Mouse (Mus musculus): ENCODE measurements around the gene Top2b. TPM values are rescaled to one million over a fixed set of nuclear protein-coding genes. Genes with fewer than 3 reads are reported as not detected.

The Top2b gene
- polyA plus RNA-seq, 1 experiment from 2014 or later, result 20.4 TPM

- no peak overlapping the region for H3K9ac ChIP-seq (ENCODE audit: low read depth, low read length)
- H3K4me2 ChIP-seq (ENCODE audit: low read depth, low read length), result no peak overlapping the region
- no peak overlapping the region for H3K27ac ChIP-seq (ENCODE audit: low read length)
- no peak for ATAC-seq
- H3K36me3 ChIP-seq (ENCODE audit: control insufficient read depth, insufficient read depth, low read length), result no peaks in the 10 kb centered on the region
- no peak overlapping the region for H3K4me3 ChIP-seq (ENCODE audit: low read length)
- no peaks in the 10 kb centered on the region for H3K4me1 ChIP-seq (ENCODE audit: control insufficient read depth, insufficient read depth, low read length)
- no peaks in the 10 kb centered on the region for H3K27me3 ChIP-seq (replicated peaks; ENCODE audit: control insufficient read depth, insufficient read depth, low read length)
- H3K9me3 ChIP-seq (ENCODE audit: control insufficient read depth, low read length), result no peaks in the 10 kb centered on the region
- 88% methylated on average over 4 of the region's 4 CpGs for WGBS
Measured at GRCm38 (mm10) chr14:16437386-16437785, 72.4 kb downstream of the Top2b start.

GRCm38 (mm10) chr14:16439385-16440126 lies 74.6 kb downstream of the Top2b start:
- Histone ChIP-seq H3K4me2 (ENCODE audit: low read depth, low read length) (no peak overlapping the region), H3K9me3 (ENCODE audit: control insufficient read depth, low read length) (no peaks in the 10 kb centered on the region), H3K9ac (ENCODE audit: low read depth, low read length) (no peak overlapping the region), H3K4me3 (ENCODE audit: low read length) (no peak overlapping the region), H3K27me3 (replicated peaks; ENCODE audit: control insufficient read depth, insufficient read depth, low read length) (no peaks in the 10 kb centered on the region), H3K27ac (ENCODE audit: low read length) (no peak overlapping the region), H3K36me3 (ENCODE audit: control insufficient read depth, insufficient read depth, low read length) (no peaks in the 10 kb centered on the region), H3K4me1 (ENCODE audit: control insufficient read depth, insufficient read depth, low read length) (no peaks in the 10 kb centered on the region)
- WGBS, result 72% methylated on average over 6 of the region's 6 CpGs
- ATAC-seq, result no peak

GRCm38 (mm10) chr14:16444859-16445258 lies 79.9 kb downstream of the Top2b start:
- Histone ChIP-seq H3K27me3 (replicated peaks; ENCODE audit: control insufficient read depth, insufficient read depth, low read length) (no peaks in the 10 kb centered on the region), H3K4me1 (ENCODE audit: control insufficient read depth, insufficient read depth, low read length) (no peaks in the 10 kb centered on the region), H3K9me3 (ENCODE audit: control insufficient read depth, low read length) (no peaks in the 10 kb centered on the region), H3K4me2 (ENCODE audit: low read depth, low read length) (no peak overlapping the region), H3K4me3 (ENCODE audit: low read length) (no peak overlapping the region), H3K27ac (ENCODE audit: low read length) (no peak overlapping the region), H3K36me3 (ENCODE audit: control insufficient read depth, insufficient read depth, low read length) (no peaks in the 10 kb centered on the region), H3K9ac (ENCODE audit: low read depth, low read length) (no peak overlapping the region)
- WGBS, result 90% methylated on average over 4 of the region's 4 CpGs
- no peak for ATAC-seq

GRCm38 (mm10) chr14:16447587-16447986 lies 82.6 kb downstream of the Top2b start:
- Histone ChIP-seq H3K9me3 (ENCODE audit: control insufficient read depth, low read length) (no peaks in the 10 kb centered on the region), H3K4me2 (ENCODE audit: low read depth, low read length) (no peak overlapping the region), H3K4me1 (ENCODE audit: control insufficient read depth, insufficient read depth, low read length) (no peaks in the 10 kb centered on the region), H3K27ac (ENCODE audit: low read length) (no peak overlapping the region), H3K27me3 (replicated peaks; ENCODE audit: control insufficient read depth, insufficient read depth, low read length) (no peaks in the 10 kb centered on the region), H3K4me3 (ENCODE audit: low read length) (no peak overlapping the region), H3K36me3 (ENCODE audit: control insufficient read depth, insufficient read depth, low read length) (no peaks in the 10 kb centered on the region), H3K9ac (ENCODE audit: low read depth, low read length) (no peak overlapping the region)
- ATAC-seq, result peak; percentile 87
- 28% methylated on average over 3 of the region's 3 CpGs for WGBS

GRCm38 (mm10) chr14:16448269-16448987 lies 83.4 kb downstream of the Top2b start:
- Histone ChIP-seq H3K9ac (ENCODE audit: low read depth, low read length) (no peak overlapping the region), H3K27me3 (replicated peaks; ENCODE audit: control insufficient read depth, insufficient read depth, low read length) (no peaks in the 10 kb centered on the region), H3K4me2 (ENCODE audit: low read depth, low read length) (no peak overlapping the region), H3K4me1 (ENCODE audit: control insufficient read depth, insufficient read depth, low read length) (no peaks in the 10 kb centered on the region), H3K9me3 (ENCODE audit: control insufficient read depth, low read length) (no peaks in the 10 kb centered on the region), H3K36me3 (ENCODE audit: control insufficient read depth, insufficient read depth, low read length) (no peaks in the 10 kb centered on the region), H3K27ac (ENCODE audit: low read length) (no peak overlapping the region; the same call in 1 of the 2 replicates), H3K4me3 (ENCODE audit: low read length) (no peak overlapping the region)
- peak; percentile 85 for ATAC-seq
- 57% methylated on average over 4 of the region's 4 CpGs for WGBS

- no peak overlapping the region for H3K4me3 ChIP-seq (ENCODE audit: low read length)
Measured at GRCm38 (mm10) chr14:16478606-16479323, 113.8 kb downstream of the Top2b start.

GRCm38 (mm10) chr14:16479521-16479920 lies 114.5 kb downstream of the Top2b start:
- Histone ChIP-seq H3K36me3 (ENCODE audit: control insufficient read depth, insufficient read depth, low read length) (no peaks in the 10 kb centered on the region), H3K9ac (ENCODE audit: low read depth, low read length) (no peak overlapping the region), H3K27ac (ENCODE audit: low read length) (no peak overlapping the region), H3K4me1 (ENCODE audit: control insufficient read depth, insufficient read depth, low read length) (peaks cover 4% of the 10 kb centered on the region; the same call in 1 of the 2 replicates), H3K4me3 (ENCODE audit: low read length) (no peak overlapping the region), H3K9me3 (ENCODE audit: control insufficient read depth, low read length) (no peaks in the 10 kb centered on the region), H3K27me3 (replicated peaks; ENCODE audit: control insufficient read depth, insufficient read depth, low read length) (no peaks in the 10 kb centered on the region), H3K4me2 (ENCODE audit: low read depth, low read length) (no peak overlapping the region)
- ATAC-seq, result no peak
- WGBS, result 78% methylated on average over 2 of the region's 2 CpGs

More at GRCm38 (mm10) chr14:16478606-16479323, 113.8 kb downstream of the Top2b start:
- no peak for ATAC-seq
- Histone ChIP-seq H3K9ac (ENCODE audit: low read depth, low read length) (no peak overlapping the region), H3K4me2 (ENCODE audit: low read depth, low read length) (no peak overlapping the region), H3K27ac (ENCODE audit: low read length) (no peak overlapping the region), H3K9me3 (ENCODE audit: control insufficient read depth, low read length) (no peaks in the 10 kb centered on the region), H3K27me3 (replicated peaks; ENCODE audit: control insufficient read depth, insufficient read depth, low read length) (no peaks in the 10 kb centered on the region), H3K36me3 (ENCODE audit: control insufficient read depth, insufficient read depth, low read length) (no peaks in the 10 kb centered on the region), H3K4me1 (ENCODE audit: control insufficient read depth, insufficient read depth, low read length) (no peaks in the 10 kb centered on the region)
- 95% methylated on average over 1 of the region's 1 CpGs for WGBS

GRCm38 (mm10) chr14:16480621-16481020 lies 115.6 kb downstream of the Top2b start:
- Histone ChIP-seq H3K4me2 (ENCODE audit: low read depth, low read length) (no peak overlapping the region), H3K27ac (ENCODE audit: low read length) (no peak overlapping the region), H3K27me3 (replicated peaks; ENCODE audit: control insufficient read depth, insufficient read depth, low read length) (no peaks in the 10 kb centered on the region), H3K4me1 (ENCODE audit: control insufficient read depth, insufficient read depth, low read length) (peaks cover 4% of the 10 kb centered on the region; the same call in 1 of the 2 replicates), H3K9ac (ENCODE audit: low read depth, low read length) (no peak overlapping the region), H3K4me3 (ENCODE audit: low read length) (no peak overlapping the region), H3K9me3 (ENCODE audit: control insufficient read depth, low read length) (no peaks in the 10 kb centered on the region), H3K36me3 (ENCODE audit: control insufficient read depth, insufficient read depth, low read length) (no peaks in the 10 kb centered on the region)
- 74% methylated on average over 6 of the region's 6 CpGs for WGBS
- no peak for ATAC-seq

GRCm38 (mm10) chr14:16483656-16484380 lies 118.8 kb downstream of the Top2b start:
- H3K4me1 ChIP-seq (ENCODE audit: control insufficient read depth, insufficient read depth, low read length), result peaks cover 4% of the 10 kb centered on the region; the same call in 1 of the 2 replicates
- no peak for ATAC-seq
- no peaks in the 10 kb centered on the region for H3K27me3 ChIP-seq (replicated peaks; ENCODE audit: control insufficient read depth, insufficient read depth, low read length)
- no peak overlapping the region for H3K4me3 ChIP-seq (ENCODE audit: low read length)
- H3K9ac ChIP-seq (ENCODE audit: low read depth, low read length), result no peak overlapping the region
- 60% methylated on average over 8 of the region's 8 CpGs for WGBS
- no peak overlapping the region for H3K4me2 ChIP-seq (ENCODE audit: low read depth, low read length)
- no peaks in the 10 kb centered on the region for H3K9me3 ChIP-seq (ENCODE audit: control insufficient read depth, low read length)
- no peak overlapping the region for H3K27ac ChIP-seq (ENCODE audit: low read length)
- H3K36me3 ChIP-seq (ENCODE audit: control insufficient read depth, insufficient read depth, low read length), result no peaks in the 10 kb centered on the region
